Mouse (Mus musculus) neural tube, embryonic 10.5 days (tissue): ENCODE data around the gene Macrod2.
A peak's percentile ranks its signal among the peaks of the same experiment; 100 is the strongest.

Source experiments
- DNase-seq: peaks from one replicate; pipeline ENCODE4 v3.0.0-alpha.2; 2017; ENCODE audit warnings: low spot score; ENCODE audit errors: extremely low spot score

Macrod2 gene

GRCm38 (mm10) chr2:141820795-141821194, 1425.7 kb downstream of the Macrod2 start:
- DNase-seq = no peak

DNA sequence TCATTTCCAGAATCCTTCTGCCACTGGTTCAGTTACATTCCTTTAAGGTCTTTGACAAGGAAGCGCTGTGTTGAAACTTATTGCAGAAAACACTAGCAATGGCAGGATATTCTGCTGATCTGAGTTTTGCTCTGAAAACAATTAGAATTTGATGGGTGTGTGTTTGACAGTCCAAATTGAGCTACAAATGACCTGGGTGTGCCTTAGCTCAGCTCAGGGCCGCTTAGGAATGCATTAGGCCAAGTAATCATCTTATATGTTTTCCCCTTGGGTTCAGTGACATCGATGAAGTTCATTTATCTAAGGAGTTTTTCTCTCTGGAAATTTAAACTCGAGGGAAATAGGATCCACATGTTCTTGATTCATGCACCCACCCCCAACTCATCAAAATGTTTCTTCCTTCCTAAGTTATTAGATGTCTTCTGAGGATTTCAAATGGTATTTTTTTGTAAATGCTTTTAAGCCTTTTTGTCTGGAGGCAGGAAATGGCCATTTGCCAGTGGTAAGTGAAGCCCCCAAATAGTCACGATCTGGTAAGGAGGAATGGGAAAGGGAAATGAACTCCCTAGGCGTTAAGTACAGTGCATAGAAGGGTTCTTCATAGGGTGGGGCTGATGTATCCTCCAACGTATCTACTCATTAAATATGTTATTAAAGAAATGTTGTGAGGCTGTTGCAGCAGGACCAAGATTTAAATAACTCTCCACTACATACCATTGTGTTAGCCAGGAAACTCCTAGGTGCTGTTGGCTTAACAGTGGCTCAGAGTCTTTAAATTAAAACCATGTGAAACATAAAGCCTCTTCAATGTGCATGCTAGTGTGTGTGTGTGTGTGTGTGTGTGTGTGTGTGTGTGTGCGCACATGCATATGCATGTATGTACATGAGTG, 1430.7 kb downstream of the Macrod2 start:
- DNase-seq = no peak

DNA sequence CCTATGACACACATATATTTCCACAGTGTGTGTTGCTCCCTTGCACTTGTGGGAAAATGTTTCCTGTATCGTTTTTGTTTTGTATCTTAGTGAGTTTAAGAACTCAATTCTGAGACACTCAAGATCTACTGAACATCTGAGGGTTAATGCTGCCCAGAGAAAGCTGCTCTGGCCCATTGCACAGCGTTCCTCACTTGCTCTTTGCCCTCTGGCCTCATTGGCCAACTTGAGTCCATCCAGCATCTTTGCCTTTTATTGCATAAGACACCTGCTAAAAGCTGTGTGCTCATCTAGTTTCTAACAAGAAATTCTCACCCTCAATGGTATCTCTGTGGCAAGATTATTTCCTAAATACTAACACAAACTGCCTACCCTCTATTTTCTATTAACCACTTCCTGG, 1435.4 kb downstream of the Macrod2 start:
- no peak for DNase-seq

- no peak for DNase-seq
Observed at GRCm38 (mm10) chr2:141831515-141831914, 1436.4 kb downstream of the Macrod2 start.

DNA sequence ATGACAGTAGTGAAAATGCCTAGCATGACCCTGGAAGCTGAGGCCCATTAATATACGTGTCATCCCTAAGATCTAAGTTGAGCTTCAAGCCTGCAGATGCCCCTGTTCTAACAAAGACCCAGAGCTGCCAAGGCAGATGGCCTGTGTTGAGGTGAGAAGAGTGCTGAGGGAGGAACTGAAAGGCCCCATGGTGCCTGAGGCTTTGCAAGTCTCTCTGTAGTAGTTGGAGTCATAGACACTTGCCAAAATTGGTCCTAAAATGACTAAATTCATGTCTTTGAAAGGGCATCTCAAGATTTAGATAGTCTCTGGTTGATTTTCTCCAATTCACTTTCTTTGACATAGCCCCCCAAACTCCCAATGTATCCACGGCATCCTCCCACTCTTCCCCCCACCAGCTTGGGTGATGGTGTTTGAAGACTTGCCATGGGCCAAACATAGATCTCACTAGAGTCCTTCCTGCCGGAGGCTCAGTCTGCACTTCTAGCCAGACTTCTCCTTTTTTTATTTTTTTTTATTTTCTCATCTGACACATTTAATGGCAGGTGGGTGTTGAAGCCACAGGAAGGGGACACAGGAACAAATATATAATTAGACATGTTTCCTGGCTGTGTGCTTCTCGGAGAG, 1439.2 kb downstream of the Macrod2 start:
- DNase-seq = no peak

- DNase-seq = no peak
Observed at GRCm38 (mm10) chr2:141844408-141845175, 1449.5 kb downstream of the Macrod2 start.

DNA sequence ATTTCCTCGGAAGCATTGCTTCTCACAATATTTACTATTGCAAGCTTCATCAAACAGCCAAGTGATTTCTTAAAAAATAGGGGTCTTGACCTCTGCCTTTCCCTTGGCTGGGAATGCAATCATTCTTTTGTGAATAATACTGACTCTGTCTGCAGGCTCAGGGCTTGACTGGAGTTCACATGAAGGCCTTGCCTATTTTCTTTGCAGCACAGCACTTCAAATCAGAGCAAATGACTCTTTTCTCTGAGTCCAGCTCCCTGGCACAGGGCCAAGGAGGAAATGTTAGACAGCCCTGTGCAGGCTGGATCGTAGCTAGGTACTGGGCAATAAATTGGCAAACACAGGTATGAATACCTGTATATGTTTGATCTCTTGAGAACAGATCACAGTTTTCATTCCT, 1464.1 kb downstream of the Macrod2 start:
- peak; percentile 44 for DNase-seq

DNA sequence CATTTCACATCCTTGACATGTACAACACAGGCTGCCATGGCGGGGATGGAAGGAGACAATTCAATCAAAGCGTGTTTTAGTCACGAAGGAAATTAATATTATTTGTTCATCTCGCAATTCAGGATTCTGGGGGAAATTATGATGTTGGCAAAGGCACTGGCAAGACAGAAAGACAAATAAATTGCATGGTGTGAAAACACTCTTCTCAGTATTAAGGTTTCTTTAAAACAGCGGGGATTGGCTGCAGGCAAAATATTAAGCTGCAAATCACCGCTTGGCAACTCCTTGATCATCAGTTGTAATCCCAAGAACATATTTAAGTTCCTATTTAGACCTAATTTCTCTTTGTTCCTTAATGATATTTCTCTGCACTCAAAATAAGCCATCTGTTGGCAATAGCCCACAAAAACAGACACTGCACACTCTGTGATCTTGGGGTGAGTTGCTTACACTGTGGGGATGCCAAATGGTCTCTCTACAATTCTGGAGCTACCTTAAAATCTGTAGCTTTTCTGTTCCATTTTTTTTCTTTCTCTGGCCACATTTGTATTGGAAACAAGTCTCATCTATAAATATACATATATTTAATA, 1466.7 kb downstream of the Macrod2 start:
- DNase-seq = no peak

- no peak for DNase-seq
Observed at GRCm38 (mm10) chr2:141862531-141863265, 1467.6 kb downstream of the Macrod2 start.

- DNase-seq = no peak
Observed at GRCm38 (mm10) chr2:141863628-141864165, 1468.6 kb downstream of the Macrod2 start.

- DNase-seq = no peak
Observed at GRCm38 (mm10) chr2:141870930-141871329, 1475.8 kb downstream of the Macrod2 start.

GRCm38 (mm10) chr2:141876155-141876851, 1481.2 kb downstream of the Macrod2 start:
- DNase-seq = no peak

- DNase-seq = no peak
Observed at GRCm38 (mm10) chr2:141876958-141877357, 1481.8 kb downstream of the Macrod2 start.

DNA sequence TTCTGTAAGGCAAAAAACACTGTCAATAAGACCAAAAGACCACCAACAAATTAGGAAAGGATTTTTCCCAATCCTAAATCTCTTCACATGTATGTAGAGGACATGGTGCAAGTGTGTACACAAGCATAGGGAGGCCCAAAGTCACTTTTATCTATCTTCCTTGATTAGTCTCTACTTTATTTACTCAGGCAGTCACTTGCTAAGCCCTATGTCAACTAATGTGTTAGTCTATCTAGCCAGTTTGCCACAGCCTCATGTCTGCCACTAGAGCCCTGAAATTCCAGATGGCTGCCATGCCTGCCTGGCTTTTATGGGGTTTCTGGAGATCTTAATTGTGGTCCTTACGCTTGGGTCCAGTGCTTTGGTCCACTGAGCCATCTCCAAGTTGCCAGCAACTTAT, 1483.4 kb downstream of the Macrod2 start:
- DNase-seq = no peak

GRCm38 (mm10) chr2:141879711-141880110, 1484.6 kb downstream of the Macrod2 start:
- no peak for DNase-seq

- DNase-seq = peak; percentile 29
Observed at GRCm38 (mm10) chr2:141886694-141887474, 1491.8 kb downstream of the Macrod2 start.

DNA sequence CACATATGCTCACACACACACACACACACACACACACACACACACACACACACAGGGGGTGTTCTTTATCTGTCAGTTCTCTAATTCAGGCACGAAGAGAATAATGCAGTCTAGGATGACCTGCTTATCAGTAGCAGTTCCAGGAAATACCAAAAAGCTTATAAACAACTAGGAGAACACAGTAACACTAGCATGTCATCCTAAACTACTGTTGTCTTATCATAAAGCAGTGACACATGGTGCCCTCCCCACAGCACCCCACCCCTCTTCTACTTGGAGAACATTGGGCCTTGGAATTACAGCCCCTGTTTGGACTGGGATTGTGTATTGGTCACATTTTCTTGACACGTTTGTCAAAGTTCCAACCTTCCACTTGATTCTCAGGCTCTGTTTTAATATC, 1494.4 kb downstream of the Macrod2 start:
- no peak for DNase-seq

DNA sequence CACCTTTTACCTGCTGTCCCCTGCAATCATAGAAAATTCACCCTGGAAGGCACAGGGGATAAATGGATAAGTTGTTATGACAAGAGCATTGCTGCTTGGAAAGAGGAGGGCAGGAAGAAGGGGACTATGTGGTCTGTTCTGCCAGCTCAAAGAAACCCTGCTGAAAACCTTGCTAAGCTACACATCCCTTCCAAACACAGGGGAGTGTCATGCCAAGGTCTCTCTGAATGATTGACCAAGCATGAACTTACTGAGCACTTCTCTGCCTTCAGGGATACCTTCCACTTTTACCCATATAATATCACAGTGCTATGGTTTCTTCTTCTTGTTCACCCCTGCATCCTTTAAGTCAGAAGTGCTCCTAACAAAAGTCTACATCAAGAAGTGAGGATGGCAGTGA, 1502.8 kb downstream of the Macrod2 start:
- no peak for DNase-seq

GRCm38 (mm10) chr2:141911831-141912447, 1516.8 kb downstream of the Macrod2 start:
- no peak for DNase-seq
